Mouse (Mus musculus) ovary, postnatal 14 days (tissue): ENCODE results near the gene Sat1.

ENCODE experiments used
- DNase-seq: peaks from one replicate; pipeline ENCODE4 v3.0.0; 2022; ENCODE audit warnings: low spot score

The Sat1 gene

GRCm38 (mm10) chrX:155166313-155166712 is 49.9 kb downstream of the Sat1 start:
- no peak for DNase-seq

- no peak for DNase-seq
These were observed 52.7 kb downstream of the Sat1 start for GRCm38 (mm10) chrX:155163553-155163952.
